Mouse (Mus musculus) lung, postnatal 0 days (tissue): ENCODE data around the gene Krtap5-2.
A peak's percentile ranks its signal among the peaks of the same experiment; 100 is the strongest.

Experiments
- CTCF ChIP-seq: IDR thresholded peaks from 2 replicates; pipeline ENCODE4 v1.5.1; 2016; ENCODE audit warnings: antibody characterized with exemption, mild to moderate bottlenecking
- EP300 ChIP-seq: IDR thresholded peaks from 2 replicates; pipeline ENCODE4 v1.6.1; 2016; ENCODE audit warnings: antibody characterized with exemption, mild to moderate bottlenecking, control low read depth

- peak; percentile 14; the same call in 1 of the 2 replicates for TF ChIP-seq CTCF
- TF ChIP-seq EP300: no peak
Observed at GRCm38 (mm10) chr7:142145413-142145940, 30.3 kb downstream of the Krtap5-2 start.
